Mouse (Mus musculus): Measurements from ENCODE around the gene Suv39h1.
A peak's percentile ranks its signal among the peaks of the same experiment; 100 is the strongest.
"Not testable (repeated sequence)": the region's sequence is repeated elsewhere in the genome, so short reads cannot be mapped to it uniquely, and the experiment has no call there.

Gene Suv39h1

GRCm38 (mm10) chrX:8024795-8025194 is 49.8 kb downstream of the Suv39h1 start:
- no peak for DNase-seq

GRCm38 (mm10) chrX:8020111-8020778 is 54.3 kb downstream of the Suv39h1 start:
- no peak for DNase-seq

- no peak for DNase-seq
These were observed 56.3 kb downstream of the Suv39h1 start, which contains the start of gene Glod5 for GRCm38 (mm10) chrX:8018286-8018685. Gene Glod5 (minus strand): TSS chrX:8018492.

GRCm38 (mm10) chrX:8017142-8017541 is 57.4 kb downstream of the Suv39h1 start:
- peak; percentile 69 for DNase-seq

GRCm38 (mm10) chrX:8015675-8016074 is 58.9 kb downstream of the Suv39h1 start:
- DNase-seq, result not testable (repeated sequence)

- no peak for DNase-seq
These were observed 60.8 kb downstream of the Suv39h1 start for GRCm38 (mm10) chrX:8013569-8014314.

GRCm38 (mm10) chrX:8013157-8013556 is 61.4 kb downstream of the Suv39h1 start:
- DNase-seq, result no peak
